Comparison of ENCODE assay signal across 19 mouse cellular contexts in genomic region chr2:118776295-118776694, GRCm38 (mm10). TPM values are rescaled to one million over a fixed set of nuclear protein-coding genes. Genes with fewer than 3 reads are reported as not detected.
DNase-seq lines count a peak whose midpoint lies in the region; ATAC-seq and TF ChIP-seq lines count a peak whose summit lies in the region.
"Had no signal": no experiment of that assay in that cellular context is flagged by ENCODE, and none has a peak within 500 bp of the region (broad histone marks: within the 10 kb centered on the region; RNA-seq: fewer than 3 reads in every experiment).

No protein-coding gene starts in this region.

- no peak overlapping the region for H3K4me2 ChIP-seq in heart, postnatal 0 days (ENCODE audit: low read depth, low read length)
- no peak overlapping the region for H3K4me2 ChIP-seq in heart, embryonic 12.5 days
- H3K4me2 ChIP-seq in lung, embryonic 15.5 days = no peak overlapping the region
- H3K4me2 ChIP-seq in forebrain, embryonic 14.5 days (ENCODE audit: low read length) = no peak overlapping the region
- H3K4me2 ChIP-seq: embryonic facial prominence, embryonic 15.5 days; kidney, embryonic 15.5 days; liver, embryonic 11.5 days had no signal

- WGBS in heart, postnatal 0 days = 42% methylated on average over 2 of the region's 2 CpGs
- 59% methylated on average over 2 of the region's 2 CpGs for WGBS in heart, embryonic 12.5 days
- 63% methylated on average over 2 of the region's 2 CpGs for WGBS in lung, embryonic 15.5 days
- whole genome bisulfite sequencing in forebrain, embryonic 14.5 days = 60% methylated on average over 2 of the region's 2 CpGs

- H3K27ac ChIP-seq in heart, postnatal 0 days (ENCODE audit: low read depth) = peak overlapping the region; percentile 2; the same call in 1 of the 2 replicates
- no peak overlapping the region for H3K27ac ChIP-seq in heart, embryonic 12.5 days (ENCODE audit: poor library complexity, severe bottlenecking)
- H3K27ac ChIP-seq in lung, embryonic 15.5 days = peak overlapping the region; percentile 69
- H3K27ac ChIP-seq in forebrain, embryonic 14.5 days (ENCODE audit: low read depth, low read length) = peak overlapping the region; percentile 76
- H3K27ac ChIP-seq: embryonic facial prominence, embryonic 15.5 days; kidney, embryonic 15.5 days had no signal

- no peak for TF ChIP-seq CTCF in heart, postnatal 0 days (IDR thresholded peaks at IDR 0.05; ENCODE audit: low read depth)

- no peaks in the 10 kb centered on the region for H3K36me3 ChIP-seq in heart, postnatal 0 days (replicated peaks; ENCODE audit: control insufficient read depth, insufficient read depth, low read length)
- H3K36me3 ChIP-seq in heart, embryonic 12.5 days = no peaks in the 10 kb centered on the region
- no peaks in the 10 kb centered on the region for H3K36me3 ChIP-seq in lung, embryonic 15.5 days
- H3K36me3 ChIP-seq in forebrain, embryonic 14.5 days (ENCODE audit: control insufficient read depth, insufficient read depth, low read length) = no peaks in the 10 kb centered on the region
- H3K36me3 ChIP-seq: embryonic facial prominence, embryonic 15.5 days; kidney, embryonic 15.5 days had no signal

- H3K9me3 ChIP-seq in heart, postnatal 0 days (replicated peaks; ENCODE audit: control insufficient read depth, low read length) = no peaks in the 10 kb centered on the region
- no peaks in the 10 kb centered on the region for H3K9me3 ChIP-seq in heart, embryonic 12.5 days (replicated peaks)
- H3K9me3 ChIP-seq in lung, embryonic 15.5 days = no peaks in the 10 kb centered on the region
- H3K9me3 ChIP-seq in forebrain, embryonic 14.5 days (replicated peaks; ENCODE audit: control insufficient read depth, low read length) = no peaks in the 10 kb centered on the region
- H3K9me3 ChIP-seq: embryonic facial prominence, embryonic 15.5 days; kidney, embryonic 15.5 days had no signal

- no peak overlapping the region for H3K9ac ChIP-seq in heart, postnatal 0 days (replicated peaks; ENCODE audit: low read depth, low read length)
- no peak overlapping the region for H3K9ac ChIP-seq in heart, embryonic 12.5 days
- H3K9ac ChIP-seq in lung, embryonic 15.5 days = no peak overlapping the region
- no peak overlapping the region for H3K9ac ChIP-seq in forebrain, embryonic 14.5 days (ENCODE audit: low read length)
- H3K9ac ChIP-seq: embryonic facial prominence, embryonic 15.5 days; kidney, embryonic 15.5 days had no signal

- no peak overlapping the region for H3K4me3 ChIP-seq in heart, postnatal 0 days (ENCODE audit: low read depth, low read length)
- H3K4me3 ChIP-seq in heart, embryonic 12.5 days = no peak overlapping the region
- H3K4me3 ChIP-seq in lung, embryonic 15.5 days = no peak overlapping the region
- H3K4me3 ChIP-seq in forebrain, embryonic 14.5 days (ENCODE audit: low read depth, low read length) = no peak overlapping the region
- H3K4me3 ChIP-seq: embryonic facial prominence, embryonic 15.5 days; kidney, embryonic 15.5 days had no signal

- 0 out of 2 replicates have a peak, but pooled peaks cover 4% of the 10 kb centered on the region for H3K27me3 ChIP-seq in heart, postnatal 0 days (ENCODE audit: control insufficient read depth, insufficient read depth, low read length)
- peaks cover 18% of the 10 kb centered on the region; the same call in 1 of the 2 replicates for H3K27me3 ChIP-seq in heart, embryonic 12.5 days (replicated peaks)
- peaks cover 8% of the 10 kb centered on the region for H3K27me3 ChIP-seq in lung, embryonic 15.5 days
- no peaks in the 10 kb centered on the region for H3K27me3 ChIP-seq in forebrain, embryonic 14.5 days (replicated peaks; ENCODE audit: control insufficient read depth, insufficient read depth, low read length)

- no peak for ATAC-seq in heart, postnatal 0 days (ENCODE audit: insufficient read depth, low read depth)
- ATAC-seq in heart, embryonic 12.5 days (ENCODE audit: insufficient number of reproducible peaks, low FRiP score) = no peak
- no peak; the same call in 1 of the 2 replicates for ATAC-seq in lung, embryonic 15.5 days (ENCODE audit: borderline replicate concordance, extremely low read depth, low FRiP score, low TSS enrichment)
- no peak for ATAC-seq in forebrain, embryonic 14.5 days
- ATAC-seq in megakaryocyte-erythroid progenitor cell, adult 5-6 weeks (replicated peaks; ENCODE audit: low FRiP score, low TSS enrichment, poor library complexity, severe bottlenecking) = no peak

- peak; percentile 63 for DNase-seq in cerebellum, adult 11-12 months
- no peak for DNase-seq in cerebellum, adult 8-10 months
- DNase-seq in heart, postnatal 0 days (ENCODE audit: low spot score) = no peak
- DNase-seq in lung, postnatal 14 days = no peak
- DNase-seq in forebrain, embryonic 14.5 days (ENCODE audit: low spot score) = no peak
- DNase-seq: thymus, adult 18-20 months had no signal

- no peaks in the 10 kb centered on the region for H3K4me1 ChIP-seq in heart, postnatal 0 days (ENCODE audit: control insufficient read depth, insufficient read depth)
- H3K4me1 ChIP-seq in heart, embryonic 12.5 days (replicated peaks) = peaks cover 12% of the 10 kb centered on the region
- H3K4me1 ChIP-seq in lung, embryonic 15.5 days = peaks cover 30% of the 10 kb centered on the region
- H3K4me1 ChIP-seq in forebrain, embryonic 14.5 days (ENCODE audit: control insufficient read depth, insufficient read depth, low read length) = peaks cover 13% of the 10 kb centered on the region

- TF ChIP-seq EP300 in heart, postnatal 0 days (IDR thresholded peaks at IDR 0.05; ENCODE audit: low read depth) = no peak

RNA-seq across cellular contexts. Expression of gene Disp2, which starts 3.2 kb away (rescaled TPM):
- total RNA-seq in heart, postnatal 0 days (2014; rRNA removed; ENCODE audit: low replicate concordance) = 0.19 and 0.38 TPM in 2 replicates
- polyA plus RNA-seq in heart, postnatal 0 days (2015; fragmentation: Nextera tagmentation; extraction: Ambion mirVana) = 0.03 and 0.07 TPM in 2 replicates
- 0.10 and 0.23 TPM in 2 replicates for polyA plus RNA-seq in heart, embryonic 12.5 days (2016; fragmentation: Nextera tagmentation; extraction: Ambion mirVana)
- polyA plus RNA-seq in lung, embryonic 15.5 days (2015; fragmentation: Nextera tagmentation; extraction: Ambion mirVana) = 0.76 and 0.89 TPM in 2 replicates
- polyA plus RNA-seq in forebrain, embryonic 14.5 days (2014; fragmentation: Nextera tagmentation; extraction: Ambion mirVana) = 18.0 and 24.5 TPM in 2 replicates
- total RNA-seq in megakaryocyte-erythroid progenitor cell, adult 5-6 weeks (2014; fragmentation: Nextera tagmentation) = not detected in 2 replicates
- total RNA-seq in megakaryocyte-erythroid progenitor cell, adult 5-6 weeks (2017) = not detected in 2 replicates
- total RNA-seq: neutrophil, adult 5-6 weeks had no signal

RNA-seq across cellular contexts. Expression of gene Phgr1, which starts 3.7 kb away (rescaled TPM):
- total RNA-seq in heart, postnatal 0 days (2014; rRNA removed; ENCODE audit: low replicate concordance) = not detected in 2 replicates
- polyA plus RNA-seq in heart, postnatal 0 days (2015; fragmentation: Nextera tagmentation; extraction: Ambion mirVana) = not detected in 2 replicates
- not detected in 2 replicates for polyA plus RNA-seq in heart, embryonic 12.5 days (2016; fragmentation: Nextera tagmentation; extraction: Ambion mirVana)
- polyA plus RNA-seq in lung, embryonic 15.5 days (2015; fragmentation: Nextera tagmentation; extraction: Ambion mirVana) = not detected in 2 replicates
- not detected in 2 replicates for polyA plus RNA-seq in forebrain, embryonic 14.5 days (2014; fragmentation: Nextera tagmentation; extraction: Ambion mirVana)
- total RNA-seq in megakaryocyte-erythroid progenitor cell, adult 5-6 weeks (2014; fragmentation: Nextera tagmentation) = not detected in 2 replicates
- not detected in 2 replicates for total RNA-seq in megakaryocyte-erythroid progenitor cell, adult 5-6 weeks (2017)
- total RNA-seq: adrenal gland, adult 18-20 months; gastrocnemius, postnatal 4 days; layer of hippocampus, adult 8-10 months; left cerebral cortex, postnatal 14 days; neutrophil, adult 5-6 weeks had no signal
- polyA plus RNA-seq: brain, embryonic 14.5 days; frontal cortex, adult 2 months; kidney, embryonic 15.5 days; liver, embryonic 11.5 days had no signal

RNA-seq across cellular contexts. Expression of gene Ccdc9b, which starts 13.8 kb away (rescaled TPM):
- 5.7 and 6.8 TPM in 2 replicates for total RNA-seq in heart, postnatal 0 days (2014; rRNA removed; ENCODE audit: low replicate concordance)
- polyA plus RNA-seq in heart, postnatal 0 days (2015; fragmentation: Nextera tagmentation; extraction: Ambion mirVana) = 3.3 and 3.4 TPM in 2 replicates
- 2.7 and 3.6 TPM in 2 replicates for polyA plus RNA-seq in heart, embryonic 12.5 days (2016; fragmentation: Nextera tagmentation; extraction: Ambion mirVana)
- polyA plus RNA-seq in lung, embryonic 15.5 days (2015; fragmentation: Nextera tagmentation; extraction: Ambion mirVana) = 0.98 and 1.2 TPM in 2 replicates
- polyA plus RNA-seq in forebrain, embryonic 14.5 days (2014; fragmentation: Nextera tagmentation; extraction: Ambion mirVana) = 1.0 and 1.2 TPM in 2 replicates
- 0.27 and 1.5 TPM in 2 replicates for total RNA-seq in megakaryocyte-erythroid progenitor cell, adult 5-6 weeks (2014; fragmentation: Nextera tagmentation)
- total RNA-seq in megakaryocyte-erythroid progenitor cell, adult 5-6 weeks (2017) = 0.09 and 1.3 TPM in 2 replicates
- total RNA-seq: neutrophil, adult 5-6 weeks had no signal

RNA-seq across cellular contexts. Expression of gene Inafm2, which starts 30.7 kb away (rescaled TPM):
- 39.4 and 44.2 TPM in 2 replicates for total RNA-seq in heart, postnatal 0 days (2014; rRNA removed; ENCODE audit: low replicate concordance)
- polyA plus RNA-seq in heart, postnatal 0 days (2015; fragmentation: Nextera tagmentation; extraction: Ambion mirVana) = 39.9 and 48.4 TPM in 2 replicates
- 33.8 and 37.3 TPM in 2 replicates for polyA plus RNA-seq in heart, embryonic 12.5 days (2016; fragmentation: Nextera tagmentation; extraction: Ambion mirVana)
- 18.3 and 18.4 TPM in 2 replicates for polyA plus RNA-seq in lung, embryonic 15.5 days (2015; fragmentation: Nextera tagmentation; extraction: Ambion mirVana)
- 32.1 and 33.7 TPM in 2 replicates for polyA plus RNA-seq in forebrain, embryonic 14.5 days (2014; fragmentation: Nextera tagmentation; extraction: Ambion mirVana)
- 14.5 and 20.5 TPM in 2 replicates for total RNA-seq in megakaryocyte-erythroid progenitor cell, adult 5-6 weeks (2014; fragmentation: Nextera tagmentation)
- 10.1 and 13.9 TPM in 2 replicates for total RNA-seq in megakaryocyte-erythroid progenitor cell, adult 5-6 weeks (2017)

RNA-seq across cellular contexts. Expression of gene Knstrn, which starts 37.5 kb away (rescaled TPM):
- 19.8 and 28.0 TPM in 2 replicates for total RNA-seq in heart, postnatal 0 days (2014; rRNA removed; ENCODE audit: low replicate concordance)
- polyA plus RNA-seq in heart, postnatal 0 days (2015; fragmentation: Nextera tagmentation; extraction: Ambion mirVana) = 36.4 and 39.9 TPM in 2 replicates
- 109 and 115 TPM in 2 replicates for polyA plus RNA-seq in heart, embryonic 12.5 days (2016; fragmentation: Nextera tagmentation; extraction: Ambion mirVana)
- polyA plus RNA-seq in lung, embryonic 15.5 days (2015; fragmentation: Nextera tagmentation; extraction: Ambion mirVana) = 134 TPM in 2 replicates
- polyA plus RNA-seq in forebrain, embryonic 14.5 days (2014; fragmentation: Nextera tagmentation; extraction: Ambion mirVana) = 66.2 and 84.2 TPM in 2 replicates
- 22.4 and 38.8 TPM in 2 replicates for total RNA-seq in megakaryocyte-erythroid progenitor cell, adult 5-6 weeks (2014; fragmentation: Nextera tagmentation)
- 59.1 and 104 TPM in 2 replicates for total RNA-seq in megakaryocyte-erythroid progenitor cell, adult 5-6 weeks (2017)

Comparison
In these comparisons a context has a peak if more than half of its experiments do, and no peak if none do; other contexts are left out.
1. RNA of gene Disp2, which starts 3.2 kb away (polyA plus RNA-seq): 18.0 to 24.5 TPM in forebrain, embryonic 14.5 days; 0.76 to 0.89 TPM in lung, embryonic 15.5 days, 0.10 to 0.23 TPM in heart, embryonic 12.5 days and 0.03 to 0.07 TPM in heart, postnatal 0 days; every median in the first group is over 10 times any median in the second.